Mouse (Mus musculus) stomach, embryonic 16.5 days (tissue): ENCODE measurements around the gene Kcns3. TPM values are rescaled to one million over a fixed set of nuclear protein-coding genes. Genes with fewer than 3 reads are reported as not detected.

ENCODE experiments used
- ATAC-seq: fragments of 200-750 bp; cut with Nextera tagmentation; 2 replicates; pipeline ENCODE4 v1.8.0; 2017; ENCODE audit warnings: moderate number of reproducible peaks, moderate TSS enrichment; ENCODE audit not compliant: insufficient read depth, low FRiP score
- H3K27ac ChIP-seq: fragments of 300-500 bp; sonication (generic); 2 replicates; pipeline ENCODE4 v1.5.1; 2014; ENCODE audit warnings: low read length
- H3K27me3 ChIP-seq: fragments of 300-500 bp; sonication (generic); 2 replicates; pipeline ENCODE4 v1.6.1; 2014; ENCODE audit warnings: low read length, control low read depth, mixed read lengths; ENCODE audit not compliant: control insufficient read depth, insufficient read depth
- H3K36me3 ChIP-seq: fragments of 300-500 bp; sonication (generic); 2 replicates; pipeline ENCODE4 v1.6.1; 2014; ENCODE audit warnings: low read length; ENCODE audit not compliant: control insufficient read depth, insufficient read depth
- H3K4me1 ChIP-seq: fragments of 300-500 bp; sonication (generic); 2 replicates; pipeline ENCODE4 v1.6.1; 2014; ENCODE audit warnings: low read length, control low read depth, mixed read lengths; ENCODE audit not compliant: control insufficient read depth, insufficient read depth
- H3K4me2 ChIP-seq: fragments of 300-500 bp; sonication (generic); 2 replicates; pipeline ENCODE4 v1.6.1; 2014; ENCODE audit warnings: low read depth, low read length, mixed read lengths
- H3K4me3 ChIP-seq: fragments of 300-500 bp; sonication (generic); replicated peaks from 2 replicates; pipeline ENCODE4 v1.5.1; 2014; ENCODE audit warnings: mild to moderate bottlenecking, low read length
- H3K9ac ChIP-seq: fragments of 300-500 bp; sonication (generic); 2 replicates; pipeline ENCODE4 v1.6.1; 2014; ENCODE audit warnings: low read length
- H3K9me3 ChIP-seq: fragments of 300-500 bp; sonication (generic); replicated peaks from 2 replicates; pipeline ENCODE4 v1.6.1; 2016; ENCODE audit warnings: low read length, control low read depth; ENCODE audit not compliant: control insufficient read depth
- WGBS: fragments of 180-500 bp; shearing (Covaris S2); extraction: QIAGEN DNeasy Blood & Tissue Kit; methylation state at CpG from one replicate; pipeline ENCODE4 v1.1.7; 2014; 5-methylcytosine and 5-hydroxymethylcytosine counted together
- polyA plus RNA-seq: library from polyadenylated mRNA; unstranded; fragments of >200 nt; fragmentation: Nextera tagmentation; extraction: Ambion mirVana; gene quantifications from 2 replicates; pipeline ENCODE4 v1.2.1, GENCODE M21; 2015

Kcns3 gene
- polyA plus RNA-seq, 1 experiment from 2014 or later: 9.8 TPM

DNA sequence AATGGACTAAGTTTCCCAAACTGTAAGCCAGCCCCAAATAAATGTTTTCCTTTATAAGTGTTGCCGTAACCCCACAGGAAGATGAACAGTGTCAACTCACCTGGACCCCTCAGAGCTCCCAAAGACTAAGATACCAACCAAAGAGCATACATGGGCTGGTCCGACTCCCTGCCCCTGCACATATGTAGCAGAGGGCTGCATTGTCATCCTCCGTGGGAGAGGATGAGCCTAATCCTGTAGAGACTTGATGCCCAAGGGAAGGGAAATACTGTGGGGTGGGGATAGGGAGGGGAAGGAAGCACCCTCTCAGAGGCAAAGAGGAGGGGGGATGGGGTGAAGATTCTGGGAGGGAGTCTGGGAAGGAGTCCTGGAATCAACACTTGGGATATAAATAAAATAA, 7.8 kb upstream of the Kcns3 start:
- H3K36me3 ChIP-seq: no peaks in the 10 kb centered on the region
- H3K27ac ChIP-seq: no peak overlapping the region
- H3K4me2 ChIP-seq: no peak overlapping the region
- H3K4me3 ChIP-seq: no peak overlapping the region
- ATAC-seq: no peak
- no peak overlapping the region for H3K9ac ChIP-seq
- no peaks in the 10 kb centered on the region for H3K9me3 ChIP-seq
- no peaks in the 10 kb centered on the region for H3K27me3 ChIP-seq
- WGBS: 89% methylated on average over 3 of the region's 3 CpGs
- no peaks in the 10 kb centered on the region for H3K4me1 ChIP-seq

DNA sequence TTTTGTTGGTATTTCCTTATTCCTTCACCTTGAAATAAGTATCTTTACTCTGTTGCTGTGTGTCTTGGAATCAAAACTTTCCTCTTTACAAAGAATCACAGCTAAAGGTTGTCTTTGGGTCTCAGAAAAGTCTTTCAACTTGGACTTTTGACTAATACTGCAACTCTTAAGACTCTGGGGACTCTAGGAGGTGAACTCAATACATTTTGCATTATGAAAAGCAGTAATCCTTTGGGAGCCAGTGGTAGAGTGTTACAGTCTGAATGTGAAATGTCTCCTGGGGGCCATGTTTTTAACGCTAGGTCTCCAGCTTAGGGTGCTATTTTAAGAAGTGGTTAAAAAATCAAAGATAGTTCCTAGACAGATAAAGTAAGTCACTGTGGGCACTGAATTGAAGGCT, 4.3 kb upstream of the Kcns3 start:
- Histone ChIP-seq H3K27me3 (no peaks in the 10 kb centered on the region), H3K4me2 (no peak overlapping the region), H3K9ac (no peak overlapping the region), H3K27ac (no peak overlapping the region), H3K4me3 (no peak overlapping the region), H3K4me1 (no peaks in the 10 kb centered on the region), H3K36me3 (no peaks in the 10 kb centered on the region), H3K9me3 (no peaks in the 10 kb centered on the region)
- no peak for ATAC-seq
- 95% methylated on average over 1 of the region's 1 CpGs for WGBS

DNA sequence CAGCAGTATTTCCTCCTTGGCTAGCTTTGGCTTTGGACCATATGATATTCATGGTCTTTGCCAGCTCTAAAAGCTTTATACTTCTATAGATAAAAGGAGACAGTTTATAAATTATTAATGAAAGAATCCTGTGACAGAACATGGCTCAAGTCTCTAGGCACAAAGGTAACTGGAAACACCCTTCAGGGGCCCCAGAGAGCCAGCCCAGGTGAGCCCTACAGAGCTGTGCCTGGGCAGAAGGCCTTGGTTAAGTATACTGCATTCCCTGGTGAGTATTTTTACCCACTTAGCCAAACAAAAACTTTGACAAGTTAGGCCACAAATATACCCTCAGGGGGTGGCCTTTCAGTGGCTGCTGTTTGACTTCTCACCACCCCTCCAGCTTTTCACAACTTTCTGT, 2.7 kb upstream of the Kcns3 start:
- H3K27me3 ChIP-seq: no peaks in the 10 kb centered on the region
- H3K4me2 ChIP-seq: no peak overlapping the region
- H3K4me1 ChIP-seq: no peaks in the 10 kb centered on the region; the same call in 1 of the 2 replicates
- H3K36me3 ChIP-seq: no peaks in the 10 kb centered on the region
- ATAC-seq: no peak
- H3K9me3 ChIP-seq: no peaks in the 10 kb centered on the region
- no peak overlapping the region for H3K27ac ChIP-seq
- H3K9ac ChIP-seq: no peak overlapping the region
- no peak overlapping the region for H3K4me3 ChIP-seq

DNA sequence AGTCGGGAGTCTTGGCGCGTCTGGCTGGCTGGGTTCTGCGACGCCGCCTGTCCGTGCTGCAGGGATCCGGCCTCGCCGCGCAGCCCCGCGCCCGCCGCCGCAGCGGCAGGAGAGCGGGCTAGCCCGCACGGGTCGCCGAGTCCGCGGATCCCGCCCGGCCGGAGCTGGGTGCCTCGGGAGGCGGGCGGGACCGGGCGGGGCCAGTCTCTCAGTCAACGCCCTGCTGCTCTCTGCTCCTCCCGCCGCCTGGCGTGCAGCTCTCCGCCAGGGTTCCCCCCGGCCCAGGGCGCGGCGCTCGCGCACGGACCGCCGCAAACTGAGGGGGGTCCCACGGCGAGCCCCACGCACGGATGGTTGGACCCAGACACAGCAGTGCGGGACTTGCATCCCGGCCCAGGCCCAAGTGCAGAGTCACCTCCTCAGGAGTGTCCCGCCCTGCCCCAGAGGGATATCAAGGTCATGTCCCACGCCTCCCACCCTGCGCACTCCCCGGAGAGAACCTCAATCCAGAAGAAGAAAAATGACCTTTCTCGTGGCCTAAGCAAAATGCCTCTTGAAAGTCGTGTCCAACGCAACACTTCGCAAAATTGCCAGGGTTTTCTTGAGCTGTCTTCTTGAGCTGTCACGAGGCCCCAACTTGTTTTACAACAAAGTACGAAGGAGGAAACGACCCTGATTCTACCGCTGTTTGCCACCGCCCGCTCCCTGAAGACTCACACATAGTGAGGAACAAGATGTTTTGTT, 492 bp downstream of the Kcns3 start:
- WGBS: under 1% methylated on average over 66 of the region's 66 CpGs
- peaks cover 4% of the 10 kb centered on the region; the same call in 1 of the 2 replicates for H3K27me3 ChIP-seq
- H3K4me1 ChIP-seq: no peaks in the 10 kb centered on the region; the same call in 1 of the 2 replicates

DNA sequence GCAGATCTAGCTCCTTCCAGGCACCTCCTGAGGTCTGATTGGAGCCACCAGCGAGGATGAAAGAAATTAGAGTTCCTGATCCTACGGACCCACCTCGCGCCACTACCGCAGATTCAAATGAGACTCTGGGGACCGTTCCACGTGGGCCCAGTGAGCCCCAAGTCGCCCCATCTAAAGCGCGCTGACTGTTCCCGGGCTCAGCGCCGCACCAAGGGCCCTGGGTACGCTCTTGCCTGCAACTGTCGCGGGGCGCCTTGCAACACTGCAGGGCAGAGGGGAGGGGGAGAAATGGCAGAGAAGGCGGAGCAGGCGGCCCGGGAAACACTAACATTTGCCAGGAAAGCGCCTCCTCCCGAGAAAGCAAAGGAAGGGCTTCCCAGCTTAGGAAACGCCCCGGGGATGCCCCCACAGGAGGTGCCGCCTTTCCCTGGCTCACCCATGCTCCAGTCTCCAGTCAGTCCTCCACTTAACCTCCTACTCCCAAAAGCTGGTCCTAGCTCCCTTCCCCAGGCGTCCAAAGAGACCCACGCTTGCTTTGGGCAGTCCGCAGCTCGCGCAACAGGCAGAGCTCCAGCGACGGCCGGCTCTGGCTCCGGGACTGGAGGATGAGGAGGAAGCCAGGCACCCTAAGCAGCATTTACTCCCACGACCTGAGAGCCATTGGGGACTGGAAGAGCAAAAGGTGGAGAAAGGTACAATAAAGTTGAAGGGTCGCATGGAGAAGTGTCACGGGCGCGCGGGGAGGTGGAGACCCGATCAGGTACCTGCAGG, 1.2 kb downstream of the Kcns3 start:
- Histone ChIP-seq H3K4me2 (peak overlapping the region; percentile 71), H3K27ac (peak overlapping the region; percentile 68; the same call in 1 of the 2 replicates), H3K9me3 (no peaks in the 10 kb centered on the region), H3K4me3 (peak overlapping the region; percentile 56), H3K36me3 (no peaks in the 10 kb centered on the region), H3K27me3 (peaks cover 4% of the 10 kb centered on the region; the same call in 1 of the 2 replicates), H3K4me1 (no peaks in the 10 kb centered on the region; the same call in 1 of the 2 replicates), H3K9ac (peak overlapping the region; percentile 72)
- peak; percentile 68 for ATAC-seq
- WGBS: under 1% methylated on average over 41 of the region's 41 CpGs

More for the DNA sequence above, 492 bp downstream of the Kcns3 start:
- Histone ChIP-seq H3K9me3 (no peaks in the 10 kb centered on the region), H3K4me2 (peak overlapping the region; percentile 71), H3K4me3 (peak overlapping the region; percentile 56), H3K9ac (peak overlapping the region; percentile 72), H3K36me3 (no peaks in the 10 kb centered on the region), H3K27ac (peak overlapping the region; percentile 68; the same call in 1 of the 2 replicates)
- peak; percentile 83 for ATAC-seq

DNA sequence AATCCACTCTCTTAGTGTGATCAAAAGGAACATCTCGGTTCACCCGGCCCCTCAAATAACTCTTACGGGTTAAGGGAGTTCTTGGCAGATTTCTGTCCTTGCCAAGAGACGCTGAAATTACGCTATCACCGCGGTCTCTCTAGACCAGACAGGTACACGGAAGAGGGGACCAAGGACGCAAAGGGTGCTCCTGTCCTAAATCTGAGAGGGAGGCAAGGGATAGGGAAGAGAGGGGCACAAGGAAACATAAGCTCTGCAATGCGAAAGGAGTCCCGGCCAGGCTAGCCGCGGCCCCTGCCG, 1.8 kb downstream of the Kcns3 start:
- Histone ChIP-seq H3K9me3 (no peaks in the 10 kb centered on the region), H3K27me3 (peaks cover 4% of the 10 kb centered on the region; the same call in 1 of the 2 replicates), H3K4me1 (no peaks in the 10 kb centered on the region; the same call in 1 of the 2 replicates), H3K4me2 (peak overlapping the region; percentile 71), H3K9ac (peak overlapping the region; percentile 72), H3K4me3 (peak overlapping the region; percentile 56), H3K27ac (no peak overlapping the region), H3K36me3 (no peaks in the 10 kb centered on the region)
- 1% methylated on average over 14 of the region's 14 CpGs for WGBS
- no peak for ATAC-seq

DNA sequence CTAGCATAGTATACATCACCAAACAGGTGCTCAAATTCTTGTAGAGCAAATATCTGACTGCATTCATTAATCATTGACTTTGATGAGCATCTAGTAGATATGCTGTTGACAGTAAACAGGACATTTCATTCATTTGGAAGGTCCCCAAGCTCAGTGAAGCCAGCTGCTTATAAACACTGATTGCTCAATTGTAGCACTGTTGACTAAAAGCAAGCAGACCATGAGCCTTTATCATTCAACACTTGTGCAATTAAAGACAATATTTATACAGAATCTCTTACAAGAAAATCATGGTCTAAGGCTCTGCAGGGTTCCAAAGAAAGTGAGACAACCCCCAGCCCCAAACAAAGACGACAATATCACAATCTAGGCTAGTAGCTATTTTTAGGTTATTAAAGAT, 6.0 kb downstream of the Kcns3 start:
- ATAC-seq: no peak
- Histone ChIP-seq H3K4me3 (no peak overlapping the region), H3K4me1 (no peaks in the 10 kb centered on the region; the same call in 1 of the 2 replicates), H3K36me3 (no peaks in the 10 kb centered on the region), H3K4me2 (no peak overlapping the region), H3K9ac (no peak overlapping the region), H3K27me3 (peaks cover 4% of the 10 kb centered on the region; the same call in 1 of the 2 replicates), H3K27ac (no peak overlapping the region), H3K9me3 (no peaks in the 10 kb centered on the region)
- WGBS: 58% methylated on average over 1 of the region's 1 CpGs

DNA sequence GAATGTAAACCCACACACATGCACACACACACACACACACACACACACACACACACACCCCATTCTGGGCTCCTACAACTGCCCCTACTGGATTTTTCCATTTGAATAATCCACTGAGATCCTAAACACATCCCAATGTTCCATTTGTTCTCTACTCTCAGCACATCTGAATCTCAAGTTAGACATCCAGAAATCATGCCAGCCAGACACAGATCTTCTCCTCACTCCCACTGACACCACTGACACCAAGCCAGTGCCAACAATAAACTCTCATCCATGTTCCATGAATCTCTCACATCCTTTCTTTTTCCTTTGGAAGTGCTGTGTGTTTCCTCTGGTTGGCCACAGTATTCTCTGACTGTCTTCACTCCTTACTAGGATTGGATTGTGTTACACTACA, 18.4 kb downstream of the Kcns3 start:
- no peak overlapping the region for H3K4me3 ChIP-seq
- H3K4me1 ChIP-seq: no peaks in the 10 kb centered on the region
- H3K4me2 ChIP-seq: no peak overlapping the region
- ATAC-seq: no peak
- H3K36me3 ChIP-seq: no peaks in the 10 kb centered on the region
- H3K9ac ChIP-seq: no peak overlapping the region
- no peak overlapping the region for H3K27ac ChIP-seq
- H3K27me3 ChIP-seq: no peaks in the 10 kb centered on the region
- H3K9me3 ChIP-seq: no peaks in the 10 kb centered on the region

DNA sequence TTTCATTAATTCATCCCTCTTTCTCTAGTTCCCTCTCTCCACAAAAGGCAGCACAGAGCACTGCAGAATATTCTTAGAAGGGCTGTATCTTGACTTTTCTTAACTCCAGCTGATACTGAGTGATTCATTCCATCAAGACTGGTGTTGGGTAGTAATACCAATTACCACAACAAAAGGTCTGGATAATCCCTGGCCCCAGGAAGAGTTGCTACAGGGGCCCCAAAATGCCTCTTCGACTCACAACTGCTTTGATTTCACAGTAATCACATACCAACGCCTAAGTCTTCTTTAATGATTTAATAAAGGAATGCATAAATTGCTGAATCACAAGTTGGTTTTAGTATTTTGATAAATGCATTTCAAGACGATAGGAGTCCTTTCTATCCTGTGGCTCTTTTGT, 21.7 kb downstream of the Kcns3 start:
- 62% methylated on average over 3 of the region's 3 CpGs for WGBS
- no peak for ATAC-seq
- no peaks in the 10 kb centered on the region for H3K4me1 ChIP-seq

More for the DNA sequence above, 21.7 kb downstream of the Kcns3 start:
- Histone ChIP-seq H3K4me3 (no peak overlapping the region), H3K27me3 (no peaks in the 10 kb centered on the region), H3K9ac (no peak overlapping the region), H3K9me3 (no peaks in the 10 kb centered on the region), H3K36me3 (no peaks in the 10 kb centered on the region), H3K4me2 (no peak overlapping the region), H3K27ac (no peak overlapping the region)
